Mouse (Mus musculus) forelimb bud, embryonic 11.5 days (tissue): Measurements from ENCODE around the gene Gm20911.
"Not testable (repeated sequence)": the region's sequence is repeated elsewhere in the genome, so short reads cannot be mapped to it uniquely, and the experiment has no call there.

Experiments
- DNase-seq: peaks from one replicate; pipeline ENCODE4 v3.0.0-alpha.2; 2012; ENCODE audit warnings: low read depth, low spot score

Gene Gm20911

DNA sequence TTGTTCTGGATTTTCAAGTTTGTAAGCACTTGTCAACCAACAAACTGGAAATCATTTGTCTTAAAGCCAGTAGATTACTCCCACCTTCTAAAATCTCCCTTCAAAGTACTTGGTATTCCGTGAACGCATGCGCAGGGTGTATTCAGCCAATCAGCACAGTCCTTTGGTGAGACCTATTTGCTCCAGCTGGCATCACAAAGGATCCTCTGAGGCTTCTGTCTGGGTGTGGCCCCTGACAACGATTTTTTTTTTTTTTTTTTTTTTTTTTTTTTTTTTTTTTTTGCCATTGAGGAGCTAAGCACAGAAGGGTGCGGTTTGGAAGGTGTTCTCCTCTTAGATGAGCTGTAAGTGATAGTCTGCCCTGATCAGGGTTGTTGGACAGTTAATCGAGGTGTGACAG, at the start of gene Gm20911:
TSS of gene Gm20911 (plus strand) at position 301 of the 400 bp plus-strand sequence.
- DNase-seq = not testable (repeated sequence)
